Mouse (Mus musculus): ENCODE results near the gene Cnn2. TPM values are rescaled to one million over a fixed set of nuclear protein-coding genes. Genes with fewer than 3 reads are reported as not detected.
A peak's percentile ranks its signal among the peaks of the same experiment; 100 is the strongest.
"Not testable (repeated sequence)": the region's sequence is repeated elsewhere in the genome, so short reads cannot be mapped to it uniquely, and the experiment has no call there.

The Cnn2 gene
- total RNA-seq, 2 experiments from 2014 or later: 30.2 to 42.9 TPM

DNA sequence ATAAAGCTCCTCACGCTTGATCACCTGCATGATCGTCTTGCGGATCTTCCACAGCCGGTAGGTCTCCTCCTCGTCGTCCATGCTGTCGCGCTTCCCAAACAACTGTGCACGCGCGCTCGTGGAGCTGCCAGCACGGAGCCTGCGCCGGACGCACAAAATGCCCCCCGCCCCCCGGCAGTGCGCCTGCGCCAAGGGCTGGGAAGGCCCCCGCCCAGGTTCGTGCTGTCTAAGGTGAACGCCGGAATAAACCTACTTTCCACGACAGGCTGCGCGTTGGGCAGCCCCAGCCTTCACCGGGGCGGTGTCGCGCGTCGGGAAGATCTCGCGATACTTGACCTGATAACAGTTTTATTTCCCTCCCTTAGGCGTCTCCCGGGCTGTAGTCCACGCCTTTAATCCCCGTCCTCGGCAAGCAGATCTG is 51.2 kb downstream of the Cnn2 start, which contains the start of gene Polr2e:
TSS of gene Polr2e (minus strand) at position 237 of the 421 bp plus-strand sequence.
- DNase-seq: peak; percentile 97

- not testable (repeated sequence) for DNase-seq
Observed at GRCm38 (mm10) chr10:80041409-80042060, 53.2 kb downstream of the Cnn2 start.

DNA sequence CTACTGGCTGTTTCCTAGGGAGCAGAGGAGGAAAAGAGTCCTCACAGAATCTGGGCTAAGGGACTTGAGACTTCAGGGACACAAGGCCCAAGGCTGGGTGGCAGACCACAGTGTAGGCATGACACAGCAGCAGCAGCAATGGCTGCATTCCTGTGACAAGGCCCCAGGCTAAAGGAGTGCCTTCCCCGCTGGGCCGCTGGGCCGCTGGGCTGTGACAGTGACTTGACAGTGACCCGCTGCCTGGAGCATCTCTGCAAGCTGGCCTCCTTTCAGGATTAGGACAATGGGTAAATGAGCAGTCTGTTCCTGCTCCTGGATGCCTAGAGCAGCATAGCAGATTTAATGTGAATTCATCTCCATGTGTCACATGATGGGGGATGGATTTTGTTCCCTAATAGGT is 55.7 kb downstream of the Cnn2 start:
- no peak for DNase-seq

GRCm38 (mm10) chr10:80045364-80045763 is 57.0 kb downstream of the Cnn2 start:
- not testable (repeated sequence) for DNase-seq

Other genes with a start within 250 kb of the Cnn2 start
- gene Polrmt, start 242.0 kb upstream of the Cnn2 start, total RNA-seq (2021): 10 to 100 TPM; 51.1 to 58.0 TPM
- not detected for gene Fgf22, start 233.5 kb upstream of the Cnn2 start, total RNA-seq (2021)
- 10 to 100 TPM; 53.0 to 55.2 TPM for gene Rnf126, start 221.6 kb upstream of the Cnn2 start, total RNA-seq (2021)
- gene Fstl3, start 211.3 kb upstream of the Cnn2 start, total RNA-seq (2021): 10 to 100 TPM; 11.3 to 22.9 TPM
- gene Prss57, start 197.6 kb upstream of the Cnn2 start, total RNA-seq (2021): not detected
- gene Palm, start 195.0 kb upstream of the Cnn2 start, total RNA-seq (2021): 10 to 100 TPM; 75.4 to 93.7 TPM
- under 1 TPM in 1 of 2 experiments, not detected in 1; 0.43 TPM for gene Misp, start 167.6 kb upstream of the Cnn2 start, total RNA-seq (2021)
- 100 to 1,000 TPM; 257 to 299 TPM for gene Ptbp1, start 134.2 kb upstream of the Cnn2 start, total RNA-seq (2021)
- gene Prtn3, start 114.1 kb upstream of the Cnn2 start, total RNA-seq (2021): under 1 TPM; 0.50 to 0.56 TPM
- gene Plppr3, start 114.0 kb upstream of the Cnn2 start, total RNA-seq (2021): under 1 TPM; 0.16 to 0.50 TPM
- gene Elane, start 102.3 kb upstream of the Cnn2 start, total RNA-seq (2021): under 1 TPM; 0.30 to 0.33 TPM
- 1,000 to 10,000 TPM; 1,484 to 1,596 TPM for gene Cfd, start 97.7 kb upstream of the Cnn2 start, total RNA-seq (2021)
- gene Med16, start 79.7 kb upstream of the Cnn2 start, total RNA-seq (2021): 10 to 100 TPM; 39.7 to 50.6 TPM
- not detected for gene Gm26602, start 77.7 kb upstream of the Cnn2 start, total RNA-seq (2021)
- gene Kiss1r, start 71.6 kb upstream of the Cnn2 start, total RNA-seq (2021): 1 to 10 TPM; 1.2 to 1.3 TPM
- 100 to 1,000 TPM; 104 to 118 TPM for gene R3hdm4, start 67.4 kb upstream of the Cnn2 start, total RNA-seq (2021)
- gene Arid3a, start 61.5 kb upstream of the Cnn2 start, total RNA-seq (2021): 1 to 10 TPM; 3.0 to 4.1 TPM
- 10 to 100 TPM; 37.8 to 48.9 TPM for gene Wdr18, start 28.4 kb upstream of the Cnn2 start, total RNA-seq (2021)
- gene Grin3b, start 17.9 kb upstream of the Cnn2 start, total RNA-seq (2021): not detected
- gene Tmem259, start 4.3 kb upstream of the Cnn2 start, total RNA-seq (2021): 100 to 1,000 TPM; 144 to 146 TPM
- 10 to 100 TPM; 20.2 to 20.3 TPM for gene Abca7, start 7.9 kb downstream of the Cnn2 start, total RNA-seq (2021)
- gene Arhgap45, start 28.1 kb downstream of the Cnn2 start, total RNA-seq (2021): 1 to 10 TPM; 4.5 to 5.4 TPM
- gene Polr2e, start 51.2 kb downstream of the Cnn2 start, total RNA-seq (2021): 100 to 1,000 TPM in 1 of 2 experiments, 10 to 100 TPM in 1; 92.8 to 108 TPM
- 1,000 to 10,000 TPM; 1,198 to 1,301 TPM for gene Gpx4, start 58.6 kb downstream of the Cnn2 start, total RNA-seq (2021)
- gene Sbno2, start 117.0 kb downstream of the Cnn2 start, total RNA-seq (2021): 10 to 100 TPM; 49.3 to 51.3 TPM
- gene Stk11, start 127.2 kb downstream of the Cnn2 start, total RNA-seq (2021): 100 to 1,000 TPM; 146 to 149 TPM
- gene Atp5d, start 150.0 kb downstream of the Cnn2 start, total RNA-seq (2021): 100 to 1,000 TPM; 561 to 735 TPM
- 100 to 1,000 TPM in 1 of 2 experiments, 10 to 100 TPM in 1; 57.5 to 205 TPM for gene Cbarp, start 152.3 kb downstream of the Cnn2 start, total RNA-seq (2021)
- 100 to 1,000 TPM; 104 to 188 TPM for gene Midn, start 159.7 kb downstream of the Cnn2 start, total RNA-seq (2021)
- gene Cirbp, start 177.4 kb downstream of the Cnn2 start, total RNA-seq (2021): 100 to 1,000 TPM in 1 of 2 experiments, 10 to 100 TPM in 1; 35.0 to 104 TPM
- 10 to 100 TPM; 16.8 to 19.1 TPM for gene 1600002K03Rik, start 184.4 kb downstream of the Cnn2 start, total RNA-seq (2021)
- gene Efna2, start 190.9 kb downstream of the Cnn2 start, total RNA-seq (2021): 1 to 10 TPM; 2.4 to 3.2 TPM
- 10 to 100 TPM; 20.4 to 21.2 TPM for gene Mum1, start 237.8 kb downstream of the Cnn2 start, total RNA-seq (2021)